Mouse (Mus musculus): ENCODE results near the gene Olfr1044. TPM values are rescaled to one million over a fixed set of nuclear protein-coding genes. Genes with fewer than 3 reads are reported as not detected.

Gene Olfr1044
- polyA plus RNA-seq, 1 experiment: not detected

GRCm38 (mm10) chr2:86161738-86162137 lies 15.9 kb downstream of the Olfr1044 start, which contains the start of gene Olfr1042:
Olfr1042 (minus strand) TSS chr2:86161838.
- Histone ChIP-seq H3K4me1 (ENCODE audit: control insufficient read depth, insufficient read depth, low read length) (no peaks in the 10 kb centered on the region), H3K4me3 (ENCODE audit: control insufficient read depth, low read depth, low read length) (no peak within 1 kb of the TSS), H3K27me3 (ENCODE audit: control insufficient read depth, insufficient read depth, low read length) (no peaks in the 10 kb centered on the region), H3K27ac (ENCODE audit: control insufficient read depth, insufficient read depth, low read depth, low read length) (no peak within 1 kb of the TSS), H3K36me3 (ENCODE audit: control insufficient read depth, insufficient read depth, low read length) (no peaks in the 10 kb centered on the region)
- TF ChIP-seq CTCF (IDR thresholded peaks at IDR 0.05; ENCODE audit: control insufficient read depth, insufficient read depth, insufficient replicate concordance, low read depth, low read length) (no peak), POLR2A (IDR thresholded peaks at IDR 0.05; ENCODE audit: control insufficient read depth, low read depth, low read length) (no peak)

- Histone ChIP-seq H3K27ac (ENCODE audit: control insufficient read depth, insufficient read depth, low read depth, low read length) (no peak within 1 kb of the TSS), H3K36me3 (ENCODE audit: control insufficient read depth, insufficient read depth, low read length) (no peaks in the 10 kb centered on the region), H3K27me3 (ENCODE audit: control insufficient read depth, insufficient read depth, low read length) (no peaks in the 10 kb centered on the region)
Measured at GRCm38 (mm10) chr2:86146632-86147031, 31.0 kb downstream of the Olfr1044 start, which contains the start of gene Olfr1040. Olfr1040 (minus strand) TSS chr2:86146732.

GRCm38 (mm10) chr2:86135828-86136227 lies 41.8 kb downstream of the Olfr1044 start, which contains the start of gene Olfr1039:
Olfr1039 (minus strand) TSS chr2:86135928.
- no peaks in the 10 kb centered on the region for H3K36me3 ChIP-seq (ENCODE audit: control insufficient read depth, insufficient read depth, low read length)

More at GRCm38 (mm10) chr2:86146632-86147031, 31.0 kb downstream of the Olfr1044 start, which contains the start of gene Olfr1040:
- Histone ChIP-seq H3K4me3 (ENCODE audit: control insufficient read depth, low read depth, low read length) (no peak within 1 kb of the TSS), H3K4me1 (ENCODE audit: control insufficient read depth, insufficient read depth, low read length) (no peaks in the 10 kb centered on the region)
- TF ChIP-seq POLR2A (IDR thresholded peaks at IDR 0.05; ENCODE audit: control insufficient read depth, low read depth, low read length): no peak
- TF ChIP-seq CTCF (IDR thresholded peaks at IDR 0.05; ENCODE audit: control insufficient read depth, insufficient read depth, insufficient replicate concordance, low read depth, low read length): no peak

More at GRCm38 (mm10) chr2:86135828-86136227, 41.8 kb downstream of the Olfr1044 start, which contains the start of gene Olfr1039:
- H3K4me1 ChIP-seq (ENCODE audit: control insufficient read depth, insufficient read depth, low read length): no peaks in the 10 kb centered on the region
- H3K27ac ChIP-seq (ENCODE audit: control insufficient read depth, insufficient read depth, low read depth, low read length): no peak within 1 kb of the TSS
- no peaks in the 10 kb centered on the region for H3K27me3 ChIP-seq (ENCODE audit: control insufficient read depth, insufficient read depth, low read length)
- no peak for TF ChIP-seq CTCF (IDR thresholded peaks at IDR 0.05; ENCODE audit: control insufficient read depth, insufficient read depth, insufficient replicate concordance, low read depth, low read length)
- no peak within 1 kb of the TSS for H3K4me3 ChIP-seq (ENCODE audit: control insufficient read depth, low read depth, low read length)

Other genes starting within 250 kb of the Olfr1044 start
- not detected in 2 replicates for gene Olfr1028, start 227.4 kb downstream of the Olfr1044 start, polyA plus RNA-seq (2012; rRNA removed)
- 0.02 and 0.31 TPM in 2 replicates for gene Olfr1029, start 203.9 kb downstream of the Olfr1044 start, polyA plus RNA-seq (2012; rRNA removed)
- gene Olfr1030, start 198.5 kb downstream of the Olfr1044 start, polyA plus RNA-seq (2012; rRNA removed): not detected in 2 replicates
- gene Olfr1031, start 187.5 kb downstream of the Olfr1044 start, polyA plus RNA-seq (2012; rRNA removed): not detected in 2 replicates
- not detected in 2 replicates for gene Olfr1032, start 172.3 kb downstream of the Olfr1044 start, polyA plus RNA-seq (2012; rRNA removed)
- gene Olfr1033, start 157.2 kb downstream of the Olfr1044 start, polyA plus RNA-seq (2012; rRNA removed): 0.35 and 1.1 TPM in 2 replicates
- not detected in 2 replicates for gene Olfr1034, start 132.0 kb downstream of the Olfr1044 start, polyA plus RNA-seq (2012; rRNA removed)
- gene Olfr1036, start 103.8 kb downstream of the Olfr1044 start, polyA plus RNA-seq (2012; rRNA removed): not detected in 2 replicates
- gene Olfr1037, start 90.4 kb downstream of the Olfr1044 start, polyA plus RNA-seq (2012; rRNA removed): not detected in 2 replicates
- gene Olfr1039, start 41.9 kb downstream of the Olfr1044 start, polyA plus RNA-seq (2012; rRNA removed): not detected in 2 replicates
- not detected in 2 replicates for gene Olfr1040, start 31.1 kb downstream of the Olfr1044 start, polyA plus RNA-seq (2012; rRNA removed)
- not detected in 2 replicates for gene Olfr1042, start 16.0 kb downstream of the Olfr1044 start, polyA plus RNA-seq (2012; rRNA removed)
- not detected in 2 replicates for gene Olfr1043, start 10.3 kb downstream of the Olfr1044 start, polyA plus RNA-seq (2012; rRNA removed)
- gene Olfr52, start 7.9 kb upstream of the Olfr1044 start, polyA plus RNA-seq (2012; rRNA removed): not detected in 2 replicates
- not detected in 2 replicates for gene Olfr1045, start 25.2 kb upstream of the Olfr1044 start, polyA plus RNA-seq (2012; rRNA removed)
- not detected in 2 replicates for gene Olfr1046, start 41.5 kb upstream of the Olfr1044 start, polyA plus RNA-seq (2012; rRNA removed)
- not detected in 2 replicates for gene Olfr1047, start 53.6 kb upstream of the Olfr1044 start, polyA plus RNA-seq (2012; rRNA removed)
- not detected in 2 replicates for gene Olfr1048, start 62.5 kb upstream of the Olfr1044 start, polyA plus RNA-seq (2012; rRNA removed)
- not detected in 2 replicates for gene Olfr1049, start 80.5 kb upstream of the Olfr1044 start, polyA plus RNA-seq (2012; rRNA removed)
- gene Olfr1051, start 101.3 kb upstream of the Olfr1044 start, polyA plus RNA-seq (2012; rRNA removed): not detected in 2 replicates
- not detected in 2 replicates for gene Olfr1052, start 114.6 kb upstream of the Olfr1044 start, polyA plus RNA-seq (2012; rRNA removed)
- gene Olfr1053, start 137.5 kb upstream of the Olfr1044 start, polyA plus RNA-seq (2012; rRNA removed): not detected in 2 replicates
- gene Olfr1054, start 157.6 kb upstream of the Olfr1044 start, polyA plus RNA-seq (2012; rRNA removed): not detected in 2 replicates
- gene Olfr1055, start 172.5 kb upstream of the Olfr1044 start, polyA plus RNA-seq (2012; rRNA removed): not detected in 2 replicates
- not detected in 2 replicates for gene Olfr1056, start 184.6 kb upstream of the Olfr1044 start, polyA plus RNA-seq (2012; rRNA removed)
- not detected in 2 replicates for gene Olfr1057, start 200.6 kb upstream of the Olfr1044 start, polyA plus RNA-seq (2012; rRNA removed)
- gene Olfr1058, start 210.7 kb upstream of the Olfr1044 start, polyA plus RNA-seq (2012; rRNA removed): not detected in 2 replicates
- gene Olfr1061, start 236.2 kb upstream of the Olfr1044 start, polyA plus RNA-seq (2012; rRNA removed): not detected in 2 replicates
- gene Olfr1062, start 248.9 kb upstream of the Olfr1044 start, polyA plus RNA-seq (2012; rRNA removed): not detected in 2 replicates